Mouse (Mus musculus) right cerebral cortex, adult 18-20 months (tissue): ENCODE measurements around the gene Mcts1.

Experiments used
- DNase-seq: peaks from one replicate; pipeline ENCODE4 v3.0.0; 2022; ENCODE audit warnings: mixed read lengths

The Mcts1 gene

GRCm38 (mm10) chrX:38656206-38656883 lies 56.0 kb downstream of the Mcts1 start:
- DNase-seq, result no peak
